Mouse (Mus musculus) hindlimb bud, embryonic 11.5 days (tissue): ENCODE measurements around the gene Gm10715.
"Not testable (repeated sequence)": the region's sequence is repeated elsewhere in the genome, so short reads cannot be mapped to it uniquely, and the experiment has no call there.

Experiments
- DNase-seq: peaks from one replicate; pipeline ENCODE4 v3.0.0-alpha.2; 2012; ENCODE audit warnings: low read depth, low spot score; ENCODE audit errors: extremely low spot score

Gene Gm10715

GRCm38 (mm10) chr9:3023985-3024648, 12.6 kb upstream of the Gm10715 start:
- DNase-seq, result not testable (repeated sequence)

DNA sequence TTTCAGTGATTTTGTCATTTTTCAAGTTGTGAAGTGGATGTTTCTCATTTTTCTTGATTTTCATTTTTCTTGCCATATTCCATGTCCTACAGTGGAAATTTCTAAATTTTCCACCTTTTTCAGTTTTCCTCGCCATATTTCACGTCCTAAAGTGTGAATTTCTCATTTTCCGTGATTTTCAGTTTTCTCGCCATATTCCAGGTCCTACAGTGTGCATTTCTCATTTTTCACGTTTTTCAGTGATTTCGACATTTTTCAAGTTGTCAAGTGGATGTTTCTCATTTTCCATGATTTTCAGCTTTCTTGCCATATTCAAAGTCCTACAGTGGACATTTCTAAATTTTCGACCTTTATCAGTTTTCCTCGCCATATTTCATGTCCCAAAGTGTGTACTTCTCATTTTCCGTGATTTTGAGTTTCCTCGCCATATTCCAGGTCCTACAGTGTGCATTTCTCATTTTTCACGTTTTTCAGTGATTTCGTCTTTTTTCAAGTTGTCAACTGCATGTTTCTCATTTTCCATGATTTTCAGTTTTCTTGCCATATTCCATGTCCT, 11.7 kb upstream of the Gm10715 start, which contains the start of gene Gm10717:
Gm10717 (plus strand) TSS at position 506 of the 556 bp plus-strand sequence.
- DNase-seq, result not testable (repeated sequence)

GRCm38 (mm10) chr9:3025653-3026052, 11.0 kb upstream of the Gm10715 start:
- not testable (repeated sequence) for DNase-seq

DNA sequence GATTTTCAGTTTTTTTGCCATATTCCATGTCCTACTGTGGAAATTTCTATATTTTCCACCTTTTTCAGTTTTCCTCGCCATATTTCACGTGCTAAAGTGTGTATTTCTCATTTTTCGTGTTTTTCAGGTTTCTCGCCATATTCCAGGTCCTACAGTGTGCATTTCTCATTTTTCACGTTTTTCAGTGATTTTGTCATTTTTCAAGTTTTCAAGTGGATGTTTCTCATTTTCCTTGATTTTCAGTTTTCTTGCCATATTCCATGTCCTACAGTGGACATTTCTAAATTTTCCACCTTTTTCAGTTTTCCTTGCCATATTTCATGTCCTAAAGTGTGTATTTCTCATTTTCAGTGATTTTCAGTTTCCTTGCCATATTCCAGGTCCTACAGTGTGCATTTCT, 10.5 kb upstream of the Gm10715 start:
- DNase-seq, result not testable (repeated sequence)

DNA sequence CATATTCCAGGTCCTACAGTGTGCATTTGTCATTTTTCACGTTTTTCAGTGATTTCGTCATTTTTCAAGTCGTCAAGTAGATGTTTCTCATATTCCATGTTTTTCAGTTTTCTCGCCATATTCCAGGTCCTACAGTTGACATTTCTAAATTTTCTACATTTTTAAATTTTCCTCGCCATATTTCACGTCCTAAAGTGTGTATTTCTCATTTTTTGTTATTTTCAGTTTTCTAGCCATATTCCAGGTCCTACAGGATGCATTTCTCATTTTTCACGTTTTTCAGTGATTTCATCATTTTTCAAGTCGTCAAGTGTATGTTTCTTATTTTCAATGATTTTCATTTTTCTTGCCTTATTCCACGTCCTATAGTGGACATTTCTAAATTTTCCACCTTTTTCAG, 9.9 kb upstream of the Gm10715 start:
- not testable (repeated sequence) for DNase-seq

GRCm38 (mm10) chr9:3027200-3027599, 9.5 kb upstream of the Gm10715 start:
- peak; percentile 99 for DNase-seq

DNA sequence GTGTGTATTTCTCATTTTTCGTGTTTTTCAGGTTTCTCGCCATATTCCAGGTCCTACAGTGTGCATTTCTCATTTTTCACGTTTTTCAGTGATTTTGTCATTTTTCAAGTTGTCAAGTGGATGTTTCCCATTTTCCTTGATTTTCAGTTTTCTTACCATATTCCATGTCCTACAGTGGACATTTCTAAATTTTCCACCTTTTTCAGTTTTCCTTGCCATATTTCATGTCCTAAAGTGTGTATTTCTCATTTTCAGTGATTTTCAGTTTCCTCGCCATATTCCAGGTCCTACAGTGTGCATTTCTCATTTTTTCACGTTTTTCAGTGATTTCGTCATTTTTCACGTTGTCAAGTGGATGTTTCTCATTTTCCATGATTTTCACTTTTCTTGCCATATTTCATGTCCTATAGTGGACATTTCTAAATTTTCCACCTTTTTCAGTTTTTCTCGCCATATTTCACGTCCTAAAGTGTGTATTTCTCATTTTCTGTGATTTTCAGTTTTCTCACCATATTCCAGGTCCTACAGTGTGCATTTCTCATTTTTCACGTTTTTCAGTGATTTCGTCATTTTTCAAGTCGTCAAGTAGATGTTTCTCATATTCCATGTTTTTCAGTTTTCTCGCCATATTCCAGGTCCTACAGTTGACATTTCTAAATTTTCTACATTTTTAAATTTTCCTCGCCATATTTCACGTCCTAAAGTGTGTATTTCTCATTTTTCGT, 7.2 kb upstream of the Gm10715 start:
- DNase-seq, result not testable (repeated sequence)

GRCm38 (mm10) chr9:3030677-3031318, 5.9 kb upstream of the Gm10715 start:
- DNase-seq, result peak; percentile 100

- DNase-seq, result not testable (repeated sequence)
These were observed 2.4 kb upstream of the Gm10715 start, which contains the start of gene Gm17535 for GRCm38 (mm10) chr9:3034299-3034698. Gene Gm17535 (plus strand): TSS chr9:3034599.

- peak; percentile 49 for DNase-seq
These were observed 1.5 kb downstream of the Gm10715 start for GRCm38 (mm10) chr9:3038161-3038560.
